Mouse (Mus musculus) left cerebral cortex, postnatal 4 days (tissue): ENCODE results near the gene Slc43a3. TPM values are rescaled to one million over a fixed set of nuclear protein-coding genes. Genes with fewer than 3 reads are reported as not detected.

Experiments used
- DNase-seq: peaks from one replicate; pipeline ENCODE4 v3.0.0-alpha.2; 2022
- intact Hi-C: fragments of 180-260 bp; cut with DNase I; formaldehyde crosslinking; loops from one replicate; pipeline ENCODE4 v1.15.1; 2025
- total RNA-seq, 2 experiments: library from RNA; stranded (reverse); gene quantifications; 2 replicates each; pipeline ENCODE4 v1.2.3; 2021

The Slc43a3 gene
- total RNA-seq, 2 experiments from 2014 or later: 3.4 to 5.6 TPM

GRCm38 (mm10) chr2:84935065-84935464 is 1.3 kb upstream of the Slc43a3 start:
- intact Hi-C loops: no loop called here
- no peak for DNase-seq

- intact Hi-C loops: no loop called here
These were observed 1.2 kb downstream of the Slc43a3 start for GRCm38 (mm10) chr2:84937491-84938150.

GRCm38 (mm10) chr2:84938249-84938946 is 2.0 kb downstream of the Slc43a3 start:
- intact Hi-C loops: no loop called here
- no peak for DNase-seq

More at GRCm38 (mm10) chr2:84937491-84938150, 1.2 kb downstream of the Slc43a3 start:
- no peak for DNase-seq

- intact Hi-C loops: no loop called here
- DNase-seq: no peak
These were observed 2.9 kb downstream of the Slc43a3 start for GRCm38 (mm10) chr2:84939306-84939705.

GRCm38 (mm10) chr2:84939711-84940110 is 3.3 kb downstream of the Slc43a3 start:
- intact Hi-C loops: no loop called here
- no peak for DNase-seq

GRCm38 (mm10) chr2:84941332-84941731 is 5.0 kb downstream of the Slc43a3 start:
- intact Hi-C loops: no loop called here
- no peak for DNase-seq

GRCm38 (mm10) chr2:84941795-84942194 is 5.4 kb downstream of the Slc43a3 start:
- intact Hi-C loops: no loop called here
- DNase-seq: no peak

GRCm38 (mm10) chr2:84947154-84947771 is 10.9 kb downstream of the Slc43a3 start:
- no peak for DNase-seq
- intact Hi-C loops: no loop called here

- intact Hi-C loops: no loop called here
- no peak for DNase-seq
These were observed 11.9 kb downstream of the Slc43a3 start for GRCm38 (mm10) chr2:84948252-84948651.

- intact Hi-C loops: no loop called here
- no peak for DNase-seq
These were observed 12.3 kb downstream of the Slc43a3 start for GRCm38 (mm10) chr2:84948721-84949120.

GRCm38 (mm10) chr2:84951027-84951426 is 14.6 kb downstream of the Slc43a3 start:
- intact Hi-C loops: no loop called here
- no peak for DNase-seq

- no peak for DNase-seq
- intact Hi-C loops: no loop called here
These were observed 15.9 kb downstream of the Slc43a3 start for GRCm38 (mm10) chr2:84952251-84952650.

- DNase-seq: no peak
- intact Hi-C loops: no loop called here
These were observed 16.3 kb downstream of the Slc43a3 start for GRCm38 (mm10) chr2:84952693-84953092.

- intact Hi-C loops: no loop called here
- no peak for DNase-seq
These were observed 19.1 kb downstream of the Slc43a3 start for GRCm38 (mm10) chr2:84955435-84955834.

- DNase-seq: peak; percentile 43
- intact Hi-C loops: no loop called here
These were observed 19.9 kb downstream of the Slc43a3 start for GRCm38 (mm10) chr2:84956274-84956673.

GRCm38 (mm10) chr2:84958588-84959264 is 22.3 kb downstream of the Slc43a3 start:
- intact Hi-C loops: no loop called here
- DNase-seq: no peak

- intact Hi-C loops: no loop called here
- no peak for DNase-seq
These were observed 24.9 kb downstream of the Slc43a3 start for GRCm38 (mm10) chr2:84961300-84961699.

- no peak for DNase-seq
- intact Hi-C loops: no loop called here
These were observed 25.5 kb downstream of the Slc43a3 start for GRCm38 (mm10) chr2:84961901-84962300.

GRCm38 (mm10) chr2:84962906-84963507 is 26.6 kb downstream of the Slc43a3 start:
- intact Hi-C loops: no loop called here
- no peak for DNase-seq

- intact Hi-C loops: no loop called here
- DNase-seq: no peak
These were observed 27.9 kb downstream of the Slc43a3 start for GRCm38 (mm10) chr2:84964111-84964801.
